Mouse (Mus musculus): Measurements from ENCODE around the gene Sycp2l. TPM values are rescaled to one million over a fixed set of nuclear protein-coding genes. Genes with fewer than 3 reads are reported as not detected.

Sycp2l gene
- polyA plus RNA-seq, 1 experiment from 2014 or later, result not detected

DNA sequence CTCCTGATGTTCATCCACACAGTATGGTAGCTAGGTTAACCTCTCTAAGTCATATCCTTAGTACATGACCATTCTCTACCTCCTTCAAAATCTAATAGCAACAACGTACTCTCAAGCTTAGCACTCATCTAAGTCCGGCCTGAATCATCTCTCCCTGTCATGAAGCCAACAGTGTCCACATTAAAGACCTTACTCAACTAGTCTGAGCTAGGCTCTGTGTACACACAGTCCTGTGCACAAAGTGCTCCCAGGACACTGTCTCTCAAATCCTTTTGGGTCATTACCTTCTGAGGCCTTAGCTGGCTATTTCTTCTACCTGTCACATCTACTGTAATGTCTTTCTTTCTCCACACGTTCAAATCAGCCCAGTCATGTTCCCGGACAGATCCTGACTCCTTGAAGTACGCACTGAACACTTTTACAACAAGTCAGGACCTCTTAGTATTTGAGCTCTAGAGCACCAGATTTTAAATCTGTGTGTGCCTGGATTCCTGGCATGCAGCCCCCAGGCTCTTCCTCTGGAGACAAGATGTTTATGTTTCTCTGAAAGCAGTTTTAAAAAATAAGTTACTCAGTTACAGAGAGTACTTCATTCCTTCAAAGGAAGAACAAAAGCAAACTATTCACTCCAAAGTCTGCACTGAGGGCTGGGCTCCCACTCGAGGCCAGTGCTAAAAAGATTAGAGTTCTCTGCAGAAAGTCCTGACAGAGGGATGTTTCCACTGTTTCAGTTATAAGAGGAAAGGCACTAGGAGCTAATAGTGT lies 98.6 kb downstream of the Sycp2l start:
- 0 out of 2 replicates have a peak, but pooled peaks cover 3% of the 10 kb centered on the region for H3K4me1 ChIP-seq (replicated peaks; ENCODE audit: control insufficient read depth, insufficient read depth, low read length)
- H3K4me3 ChIP-seq (replicated peaks; ENCODE audit: low read length), result no peak overlapping the region
- WGBS, result 79% methylated on average over 6 of the region's 6 CpGs
- no peak overlapping the region for H3K27ac ChIP-seq
- no peaks in the 10 kb centered on the region for H3K27me3 ChIP-seq (ENCODE audit: control insufficient read depth, insufficient read depth, low read length)
- H3K4me2 ChIP-seq (replicated peaks), result no peak overlapping the region
- no peaks in the 10 kb centered on the region for H3K9me3 ChIP-seq (ENCODE audit: control insufficient read depth, low read length)
- H3K9ac ChIP-seq, result no peak overlapping the region
- H3K36me3 ChIP-seq (replicated peaks; ENCODE audit: control insufficient read depth, insufficient read depth), result no peaks in the 10 kb centered on the region
- DNase-seq (ENCODE audit: low spot score), result no peak
- ATAC-seq (ENCODE audit: low FRiP score), result no peak

DNA sequence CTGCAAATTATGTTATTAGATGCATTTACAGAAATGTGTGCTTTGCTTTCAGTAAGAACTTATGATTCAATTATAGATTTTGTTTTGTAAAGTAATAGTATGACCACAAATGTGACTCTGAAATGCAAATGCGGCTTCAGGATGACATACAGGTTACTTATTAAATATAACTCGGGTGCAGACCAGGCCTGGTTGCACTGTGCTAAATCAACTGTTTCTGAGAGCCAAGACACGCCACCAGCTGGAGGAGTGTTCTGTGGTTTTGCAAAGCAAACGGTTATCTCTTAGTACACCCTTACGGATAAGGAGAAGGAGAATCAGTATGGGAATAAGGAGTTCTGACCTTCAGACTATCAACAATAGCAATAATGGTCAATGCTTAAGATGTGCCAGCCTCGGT lies 101.6 kb downstream of the Sycp2l start:
- no peak overlapping the region for H3K4me3 ChIP-seq (replicated peaks; ENCODE audit: low read length)
- no peak overlapping the region for H3K27ac ChIP-seq
- peaks cover 11% of the 10 kb centered on the region for H3K4me1 ChIP-seq (replicated peaks; ENCODE audit: control insufficient read depth, insufficient read depth, low read length)
- no peak overlapping the region for H3K4me2 ChIP-seq (replicated peaks)
- no peak overlapping the region for H3K9ac ChIP-seq
- WGBS, result 92% methylated on average over 6 of the region's 6 CpGs
- no peaks in the 10 kb centered on the region for H3K36me3 ChIP-seq (replicated peaks; ENCODE audit: control insufficient read depth, insufficient read depth)
- no peak for DNase-seq (ENCODE audit: low spot score)
- H3K27me3 ChIP-seq (ENCODE audit: control insufficient read depth, insufficient read depth, low read length), result no peaks in the 10 kb centered on the region
- ATAC-seq (ENCODE audit: low FRiP score), result no peak
- H3K9me3 ChIP-seq (ENCODE audit: control insufficient read depth, low read length), result peaks cover 2% of the 10 kb centered on the region; the same call in 1 of the 2 replicates

DNA sequence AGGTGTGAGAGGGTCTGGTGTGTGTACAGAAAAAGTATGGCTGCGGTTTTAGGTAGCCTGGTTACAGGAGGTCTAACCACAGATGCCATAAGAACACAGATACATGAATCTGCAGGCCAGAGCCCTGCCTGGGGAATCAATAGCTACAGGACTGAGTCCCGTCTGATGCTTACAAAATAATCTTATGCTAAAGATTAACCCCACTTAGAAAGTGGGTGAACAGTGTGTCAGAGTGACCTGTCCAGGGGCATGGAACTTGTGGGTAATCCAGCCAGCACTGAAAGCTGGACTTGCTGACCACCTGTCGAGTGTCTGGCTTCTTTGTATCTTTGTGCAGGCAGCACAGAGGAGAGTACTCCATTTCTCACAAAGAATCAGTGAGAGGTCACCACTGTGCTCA lies 102.1 kb downstream of the Sycp2l start:
- DNase-seq (ENCODE audit: low spot score) (no peak), ATAC-seq (ENCODE audit: low FRiP score) (no peak)
- Histone ChIP-seq H3K27me3 (ENCODE audit: control insufficient read depth, insufficient read depth, low read length) (no peaks in the 10 kb centered on the region), H3K27ac (no peak overlapping the region), H3K4me3 (replicated peaks; ENCODE audit: low read length) (no peak overlapping the region), H3K4me2 (replicated peaks) (no peak overlapping the region), H3K4me1 (replicated peaks; ENCODE audit: control insufficient read depth, insufficient read depth, low read length) (peaks cover 11% of the 10 kb centered on the region), H3K36me3 (replicated peaks; ENCODE audit: control insufficient read depth, insufficient read depth) (no peaks in the 10 kb centered on the region), H3K9ac (no peak overlapping the region), H3K9me3 (ENCODE audit: control insufficient read depth, low read length) (peaks cover 8% of the 10 kb centered on the region; the same call in 1 of the 2 replicates)
- 78% methylated on average over 3 of the region's 3 CpGs for WGBS

DNA sequence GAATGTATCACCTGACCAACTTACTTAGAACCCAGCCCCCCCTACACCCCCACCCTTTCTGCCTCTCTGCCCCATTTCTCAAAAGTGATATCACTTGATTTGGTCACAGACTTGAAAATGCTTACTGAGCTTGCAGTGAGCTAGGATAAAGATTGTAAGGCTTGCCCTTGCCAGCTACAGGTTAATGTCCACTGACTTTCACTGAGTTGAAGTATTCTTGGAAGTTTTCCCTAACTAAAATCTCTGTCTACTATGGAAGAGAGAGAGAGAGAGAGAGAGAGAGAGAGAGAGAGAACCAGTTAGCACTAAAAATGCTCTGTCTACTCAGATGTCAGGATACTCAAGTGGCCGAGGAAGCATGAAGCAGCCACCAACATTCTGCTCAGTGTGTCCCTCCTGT lies 104.9 kb downstream of the Sycp2l start:
- ATAC-seq (ENCODE audit: low FRiP score), result no peak
- peaks cover 29% of the 10 kb centered on the region for H3K9me3 ChIP-seq (ENCODE audit: control insufficient read depth, low read length)
- H3K4me1 ChIP-seq (replicated peaks; ENCODE audit: control insufficient read depth, insufficient read depth, low read length), result peaks cover 11% of the 10 kb centered on the region
- 39% methylated on average over 1 of the region's 1 CpGs for WGBS
- H3K36me3 ChIP-seq (replicated peaks; ENCODE audit: control insufficient read depth, insufficient read depth), result no peaks in the 10 kb centered on the region
- peak overlapping the region; percentile 66 for H3K9ac ChIP-seq
- DNase-seq (ENCODE audit: low spot score), result no peak
- peak overlapping the region; percentile 52 for H3K4me3 ChIP-seq (replicated peaks; ENCODE audit: low read length)
- H3K4me2 ChIP-seq (replicated peaks), result peak overlapping the region; percentile 46
- H3K27me3 ChIP-seq (ENCODE audit: control insufficient read depth, insufficient read depth, low read length), result no peaks in the 10 kb centered on the region
- no peak overlapping the region for H3K27ac ChIP-seq

DNA sequence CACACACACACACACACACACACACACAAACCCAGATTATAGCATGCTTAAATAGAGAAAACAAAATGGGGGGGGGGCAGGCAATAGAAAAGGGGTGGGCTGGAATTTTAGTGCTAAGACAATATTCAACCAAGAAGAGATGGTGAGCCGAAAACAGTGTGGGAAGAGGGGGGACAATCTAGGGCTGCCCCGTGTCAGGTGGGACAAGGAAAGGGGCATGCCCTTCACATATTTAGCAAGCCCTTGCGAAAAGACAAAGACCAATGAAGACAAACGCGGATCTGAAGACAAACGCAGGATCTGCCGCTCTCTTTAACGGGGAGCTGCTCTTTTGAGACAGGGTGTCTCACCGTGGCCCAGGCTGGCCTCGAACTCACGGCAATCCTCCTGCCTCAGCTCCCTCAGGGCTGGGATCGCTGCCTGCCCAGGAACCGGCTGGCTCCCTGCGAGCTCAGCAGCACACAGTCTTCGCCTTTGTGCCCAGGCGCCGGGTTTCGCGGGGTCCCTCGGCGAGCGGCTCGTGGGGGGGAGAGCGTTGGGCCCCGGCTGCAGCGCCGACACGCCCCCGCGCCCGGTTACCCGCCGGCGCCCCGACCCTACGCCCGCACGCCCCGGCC lies 105.7 kb downstream of the Sycp2l start:
- Histone ChIP-seq H3K27ac (peak overlapping the region; percentile 27), H3K4me2 (replicated peaks) (peak overlapping the region; percentile 46), H3K9ac (peak overlapping the region; percentile 66), H3K4me1 (replicated peaks; ENCODE audit: control insufficient read depth, insufficient read depth, low read length) (peaks cover 11% of the 10 kb centered on the region), H3K4me3 (replicated peaks; ENCODE audit: low read length) (peak overlapping the region; percentile 52), H3K9me3 (ENCODE audit: control insufficient read depth, low read length) (peaks cover 29% of the 10 kb centered on the region), H3K36me3 (replicated peaks; ENCODE audit: control insufficient read depth, insufficient read depth) (no peaks in the 10 kb centered on the region), H3K27me3 (ENCODE audit: control insufficient read depth, insufficient read depth, low read length) (no peaks in the 10 kb centered on the region)
- ATAC-seq (ENCODE audit: low FRiP score), result peak; percentile 15; the same call in 1 of the 2 replicates
- WGBS, result 1% methylated on average over 28 of the region's 39 CpGs
- DNase-seq (ENCODE audit: low spot score), result peak; percentile 58

DNA sequence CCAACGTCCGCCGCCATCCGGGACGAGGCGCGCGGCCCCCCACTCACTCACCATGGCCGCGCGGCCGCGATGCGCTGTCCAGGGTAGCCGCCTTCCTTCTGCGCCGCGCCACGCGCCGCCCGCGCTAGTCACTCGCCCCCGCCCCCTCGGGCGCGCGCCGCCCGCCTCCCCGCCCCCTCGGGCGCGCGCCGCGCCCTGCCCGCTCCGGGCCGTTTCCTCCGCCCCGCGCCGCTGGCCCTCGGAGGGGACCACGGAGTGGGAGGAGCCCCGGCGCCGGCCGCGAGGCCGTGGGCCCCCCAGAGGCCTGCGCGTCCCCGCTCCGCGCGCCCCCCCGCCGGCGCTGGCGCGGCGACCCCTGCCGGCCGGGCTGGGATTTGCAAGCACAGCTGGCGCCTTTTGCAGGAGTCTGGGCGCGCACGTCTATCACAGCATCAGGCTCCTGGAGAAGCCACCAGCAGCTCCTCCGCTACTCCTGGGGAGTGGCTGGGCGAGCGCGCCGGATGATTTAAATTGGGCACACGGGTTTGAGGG lies 106.3 kb downstream of the Sycp2l start, which contains the start of gene Elovl2:
TSS of gene Elovl2 (minus strand) at position 102 of the 531 bp plus-strand sequence.
- H3K27me3 ChIP-seq (ENCODE audit: control insufficient read depth, insufficient read depth, low read length), result no peaks in the 10 kb centered on the region
- 2% methylated on average over 52 of the region's 77 CpGs for WGBS
- H3K9me3 ChIP-seq (ENCODE audit: control insufficient read depth, low read length), result peaks cover 29% of the 10 kb centered on the region
- peak within 1 kb of the TSS; percentile 52 for H3K4me3 ChIP-seq (replicated peaks; ENCODE audit: low read length)
- ATAC-seq (ENCODE audit: low FRiP score) (peak; percentile 96), DNase-seq (ENCODE audit: low spot score) (peak; percentile 80)
- peak within 1 kb of the TSS; percentile 46 for H3K4me2 ChIP-seq (replicated peaks)
- H3K4me1 ChIP-seq (replicated peaks; ENCODE audit: control insufficient read depth, insufficient read depth, low read length), result peaks cover 11% of the 10 kb centered on the region
- peak within 1 kb of the TSS; percentile 27 for H3K27ac ChIP-seq
- peak within 1 kb of the TSS; percentile 66 for H3K9ac ChIP-seq
- no peaks in the 10 kb centered on the region for H3K36me3 ChIP-seq (replicated peaks; ENCODE audit: control insufficient read depth, insufficient read depth)

Other genes with a start within 250 kb of the Sycp2l start
- gene Pak1ip1, start 113.3 kb upstream of the Sycp2l start, polyA plus RNA-seq (2014; fragmentation: Nextera tagmentation; extraction: Ambion mirVana), result 57.0 and 65.8 TPM in 2 replicates
- 136 and 147 TPM in 2 replicates for gene Tmem14c, start 98.0 kb upstream of the Sycp2l start, polyA plus RNA-seq (2014; fragmentation: Nextera tagmentation; extraction: Ambion mirVana)
- gene Mak, start 34.6 kb upstream of the Sycp2l start, polyA plus RNA-seq (2014; fragmentation: Nextera tagmentation; extraction: Ambion mirVana), result 2.6 and 2.7 TPM in 2 replicates
- not detected in 2 replicates for gene Gcm2, start 3.3 kb upstream of the Sycp2l start, polyA plus RNA-seq (2014; fragmentation: Nextera tagmentation; extraction: Ambion mirVana)
- 39.7 and 45.8 TPM in 2 replicates for gene Elovl2, start 106.1 kb downstream of the Sycp2l start, polyA plus RNA-seq (2014; fragmentation: Nextera tagmentation; extraction: Ambion mirVana)
- 28.9 and 37.8 TPM in 2 replicates for gene Smim13, start 135.5 kb downstream of the Sycp2l start, polyA plus RNA-seq (2014; fragmentation: Nextera tagmentation; extraction: Ambion mirVana)
- not detected in 2 replicates for gene Gm17364, start 159.7 kb downstream of the Sycp2l start, polyA plus RNA-seq (2014; fragmentation: Nextera tagmentation; extraction: Ambion mirVana)

All from hindbrain, embryonic 14.5 days (tissue).